In genomic region chr11:17158858-17159737, GRCm38 (mm10) we compare ENCODE assay signal across 8 mouse cellular contexts. TPM values are rescaled to one million over a fixed set of nuclear protein-coding genes. Genes with fewer than 3 reads are reported as not detected.
A peak's percentile ranks its signal among the peaks of the same experiment; 100 is the strongest.
DNase-seq lines count a peak whose midpoint lies in the region; ATAC-seq and TF ChIP-seq lines count a peak whose summit lies in the region.

Gene Ppp3r1, plus strand, starts transcription at chr11:17159263.

- peak; percentile 89 for DNase-seq in ES-E14 (ENCODE audit: low read depth, low spot score)
- DNase-seq in cerebellum, adult 11-12 months = peak; percentile 98
- peak; percentile 92 for DNase-seq in heart, postnatal 25 days (ENCODE audit: low spot score)
- DNase-seq in layer of hippocampus, adult 18-20 months (ENCODE audit: low spot score in 2 of 2) = peak; percentile 96 to 97
- peak; percentile 95 for DNase-seq in lung, adult 2 months
- DNase-seq in thymus, adult 18-20 months = peak; percentile 94 to 95

- H3K9me3 ChIP-seq in ES-E14 (ENCODE audit: control insufficient read depth, insufficient read depth, low read depth, low read length) = no peaks in the 10 kb centered on the region
- H3K9me3 ChIP-seq in forebrain, embryonic 15.5 days = no peaks in the 10 kb centered on the region

- no peak for TF ChIP-seq CTCF in lung, adult 2 months (IDR thresholded peaks at IDR 0.05; ENCODE audit: insufficient read depth, low read length)

- intact Hi-C loops in heart, postnatal 25 days (cut with DNase I) = loop anchor here (5.0 kb wide), 1 partner anchor 652 kb away; the partner anchor contains the start of gene Sec61g

- peak; percentile 98 for ATAC-seq in forebrain, embryonic 15.5 days (replicated peaks)
- peak; percentile 91 for ATAC-seq in neutrophil, adult 5-6 weeks (ENCODE audit: extremely low read depth, insufficient number of reproducible peaks, low FRiP score, poor library complexity, severe bottlenecking)

- TF ChIP-seq POLR2A in lung, adult 2 months (IDR thresholded peaks at IDR 0.05; ENCODE audit: borderline replicate concordance, extremely low read depth, low read depth, low read length) = peak; percentile 78; the same call in 1 of the 2 replicates

- H3K9ac ChIP-seq in ES-E14 (ENCODE audit: insufficient read depth, low read depth, low read length, poor library complexity, severe bottlenecking) = peak within 1 kb of the TSS; percentile 94
- peak within 1 kb of the TSS; percentile 96 for H3K9ac ChIP-seq in forebrain, embryonic 15.5 days (replicated peaks)

- under 1% methylated on average over 87 of the region's 89 CpGs for WGBS in forebrain, embryonic 15.5 days
- WGBS in lung, adult 2 months = under 1% methylated on average over 76 of the region's 89 CpGs

- in situ Hi-C loops in ES-E14 (cut with MboI; ENCODE audit: low sequenced_read_pairs in 2 of 2, unreplicated experiment in 2 of 2) = no loop called here

- H3K4me2 ChIP-seq in forebrain, embryonic 15.5 days (replicated peaks) = peak within 1 kb of the TSS; percentile 74

- peak within 1 kb of the TSS; percentile 38 for H3K27ac ChIP-seq in ES-E14 (ENCODE audit: insufficient read depth, low read depth, low read length, poor library complexity, severe bottlenecking)
- peak within 1 kb of the TSS; percentile 90 for H3K27ac ChIP-seq in forebrain, embryonic 15.5 days (replicated peaks)

- peaks cover 5 to 7% of the 10 kb centered on the region in 2 experiments for H3K4me1 ChIP-seq in ES-E14 (ENCODE audit: control insufficient read depth in 2 of 2, insufficient read depth in 2 of 2, low read length in 2 of 2, poor library complexity in 1 of 2)
- peaks cover 34% of the 10 kb centered on the region for H3K4me1 ChIP-seq in forebrain, embryonic 15.5 days
- H3K4me1 ChIP-seq in lung, adult 2 months (ENCODE audit: control insufficient read depth, insufficient read depth, low read length) = peaks cover 14% of the 10 kb centered on the region

- peak within 1 kb of the TSS; percentile 74 to 82 for H3K4me3 ChIP-seq in ES-E14 (ENCODE audit: insufficient read depth in 1 of 2, low read depth in 1 of 2, low read length in 2 of 2, poor library complexity in 1 of 2, severe bottlenecking in 1 of 2)
- peak within 1 kb of the TSS; percentile 87 for H3K4me3 ChIP-seq in forebrain, embryonic 15.5 days
- peak within 1 kb of the TSS; percentile 98 for H3K4me3 ChIP-seq in lung, adult 2 months (replicated peaks; ENCODE audit: extremely low read depth, low read depth, low read length)

- H3K27me3 ChIP-seq in forebrain, embryonic 15.5 days = no peaks in the 10 kb centered on the region

- no peaks in the 10 kb centered on the region for H3K36me3 ChIP-seq in ES-E14 (ENCODE audit: control insufficient read depth, insufficient read depth, low read length, poor library complexity, severe bottlenecking)
- H3K36me3 ChIP-seq in forebrain, embryonic 15.5 days = no peaks in the 10 kb centered on the region

TF ChIP-seq in ES-E14, 5 proteins besides CTCF, POLR2A, EP300 and RAD21:
- TF ChIP-seq HCFC1 (IDR thresholded peaks at IDR 0.05; ENCODE audit: borderline replicate concordance, insufficient read depth, low read length) (no peak), CHD2 (IDR thresholded peaks at IDR 0.05; ENCODE audit: low read depth, low read length) (no peak), MAFK (IDR thresholded peaks at IDR 0.05; ENCODE audit: insufficient read depth, low read depth, low read length) (no peak), ZNF384 (IDR thresholded peaks at IDR 0.05; ENCODE audit: low read depth, low read length) (no peak), ZC3H11A (IDR thresholded peaks at IDR 0.05; ENCODE audit: borderline replicate concordance, low read depth, low read length) (no peak)

RNA-seq across cellular contexts. Expression of gene Ppp3r1, which starts in this region (rescaled TPM):
- 19.1 and 32.9 TPM in 2 replicates for total RNA-seq in ES-E14 (2012; rRNA removed)
- 166 and 176 TPM in 2 replicates for polyA plus RNA-seq in forebrain, embryonic 15.5 days (2015; fragmentation: Nextera tagmentation; extraction: Ambion mirVana)
- 10 to 100 TPM; 63.5 to 71.5 TPM for total RNA-seq in heart, postnatal 25 days (2021)
- 100 to 1,000 TPM; 880 to 937 TPM for total RNA-seq in layer of hippocampus, adult 18-20 months (2021)
- 29.8 and 56.3 TPM in 2 replicates for polyA plus RNA-seq in lung, adult 2 months (2012; rRNA removed)
- 79.3 and 82.9 TPM in 2 replicates for total RNA-seq in neutrophil, adult 5-6 weeks (2017)

Comparison
In these comparisons a context has a peak if more than half of its experiments do, and no peak if none do; other contexts are left out.
1. Peak in every context shown above with its lines: DNase-seq, ATAC-seq, H3K4me3 ChIP-seq and H3K27ac ChIP-seq.
2. RNA of gene Ppp3r1 (total RNA-seq): 880 to 937 TPM in layer of hippocampus, adult 18-20 months; 79.3 to 82.9 TPM in neutrophil, adult 5-6 weeks, 63.5 to 71.5 TPM in heart, postnatal 25 days and 19.1 to 32.9 TPM in ES-E14; every median in the first group is over 10 times any median in the second.